Mouse (Mus musculus) bone marrow macrophage, adult 2 months (primary cell): ENCODE measurements around the gene Skida1.

Experiments
- CTCF ChIP-seq: IDR thresholded peaks from 2 replicates; pipeline ENCODE4 v1.5.1; 2012; ENCODE audit warnings: low read depth, mild to moderate bottlenecking, low read length, moderate library complexity
- POLR2A ChIP-seq: IDR thresholded peaks from 2 replicates; pipeline ENCODE4 v1.6.1; 2012; ENCODE audit warnings: mild to moderate bottlenecking, low read depth, low read length, borderline replicate concordance

- TF ChIP-seq CTCF (no peak), POLR2A (no peak)
These were observed 4.5 kb upstream of the Skida1 start for GRCm38 (mm10) chr2:18053243-18053950.
